Mouse (Mus musculus): ENCODE data around the gene Prrc2c.
"Not testable (repeated sequence)": the region's sequence is repeated elsewhere in the genome, so short reads cannot be mapped to it uniquely, and the experiment has no call there.

Gene Prrc2c

DNA sequence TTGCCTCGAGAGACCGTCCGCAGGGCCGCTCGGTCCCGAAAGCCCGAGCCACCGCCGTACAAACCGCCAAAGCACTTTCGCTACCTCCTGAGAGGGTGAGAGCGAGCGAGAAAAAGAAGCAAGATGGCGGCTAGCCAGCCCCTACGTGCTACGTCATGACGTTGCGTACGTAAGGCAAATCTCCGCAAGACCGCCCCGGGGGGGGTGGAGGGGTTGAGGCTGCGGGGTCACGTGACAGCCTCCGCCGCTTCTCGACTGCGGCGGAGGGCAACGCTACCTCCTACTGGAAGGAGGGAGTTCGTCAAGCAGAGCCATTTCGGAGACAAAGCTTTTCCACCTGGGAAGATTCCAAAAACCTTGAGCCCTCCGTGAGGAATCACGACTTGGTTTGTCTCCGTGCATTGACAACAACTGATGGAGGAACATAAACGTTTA is at the start of gene Prrc2c:
Prrc2c (minus strand) TSS at position 156 of the 435 bp plus-strand sequence.
- peak; percentile 98 for DNase-seq (ENCODE audit: low spot score)

- DNase-seq (ENCODE audit: low spot score): no peak
Measured at GRCm38 (mm10) chr1:162785222-162785621, 44.9 kb upstream of the Prrc2c start.

- no peak for DNase-seq (ENCODE audit: low spot score)
Measured at GRCm38 (mm10) chr1:162783669-162784248, 43.4 kb upstream of the Prrc2c start.

DNA sequence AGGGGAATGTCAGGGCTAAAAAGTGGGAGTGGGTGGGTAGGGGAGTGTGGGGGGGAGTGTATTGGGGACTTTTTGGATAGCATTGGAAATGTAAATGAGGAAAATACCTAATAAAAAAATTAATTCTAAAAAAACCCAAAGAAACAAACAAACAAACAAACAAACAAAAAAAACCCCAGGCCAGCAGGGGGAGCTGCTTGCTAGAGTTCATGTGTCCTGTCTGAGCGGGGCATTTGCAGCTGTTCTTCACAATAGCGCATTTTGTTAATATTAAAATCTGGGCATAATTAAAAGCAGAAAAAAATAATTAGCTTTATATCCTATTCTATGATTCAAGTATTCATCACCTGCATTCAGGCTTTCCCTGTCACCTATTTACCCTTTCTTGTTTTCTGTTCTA is 40.7 kb upstream of the Prrc2c start:
- DNase-seq (ENCODE audit: low spot score): not testable (repeated sequence)

DNA sequence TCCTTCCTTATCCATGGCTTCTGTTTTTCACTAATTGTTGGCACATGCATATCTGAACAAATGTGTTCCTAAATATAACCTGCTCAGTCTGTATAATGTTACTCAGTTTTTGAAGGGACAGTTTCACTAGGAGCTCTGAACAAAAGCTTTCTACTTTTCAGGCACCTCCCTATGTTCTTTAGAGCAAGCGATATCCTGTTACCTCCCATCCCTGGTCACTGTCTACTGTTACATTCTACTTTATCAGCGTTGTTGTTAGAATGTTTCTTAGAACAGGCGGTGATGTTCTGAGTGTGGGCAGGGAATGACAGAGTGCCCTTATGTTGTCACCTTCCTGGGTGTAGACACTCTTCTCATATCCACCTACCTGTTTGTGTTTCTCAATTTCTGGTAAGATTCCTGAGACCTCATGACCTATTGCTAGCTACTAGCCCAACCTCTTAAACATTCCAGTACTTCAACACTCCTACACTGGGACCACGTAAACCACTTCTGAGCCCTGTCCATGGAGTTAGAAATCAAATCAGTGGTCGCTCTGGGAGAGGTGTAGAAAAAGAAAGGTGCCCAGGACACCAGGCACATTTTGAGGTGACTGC is 37.7 kb upstream of the Prrc2c start:
- no peak for DNase-seq (ENCODE audit: low spot score)

DNA sequence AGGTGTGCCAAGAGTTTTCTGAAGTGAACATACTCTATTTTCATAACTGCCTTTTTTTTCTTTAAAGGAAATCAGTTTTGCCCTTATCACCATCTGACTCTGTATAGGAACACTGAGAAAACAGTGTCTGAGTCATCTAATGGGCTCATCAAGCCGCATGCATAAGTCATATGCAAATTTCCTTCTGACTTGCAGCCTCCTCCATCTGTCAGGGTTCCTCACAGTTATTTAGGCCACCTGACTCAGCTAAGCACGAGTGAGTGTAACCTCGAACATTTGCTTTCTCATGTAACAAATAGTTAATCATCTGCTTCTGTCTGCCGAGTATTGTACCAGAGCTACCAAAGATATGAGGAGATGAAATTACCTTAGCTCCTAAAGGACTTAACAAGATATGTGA is 33.3 kb upstream of the Prrc2c start:
- DNase-seq (ENCODE audit: low spot score): no peak

DNA sequence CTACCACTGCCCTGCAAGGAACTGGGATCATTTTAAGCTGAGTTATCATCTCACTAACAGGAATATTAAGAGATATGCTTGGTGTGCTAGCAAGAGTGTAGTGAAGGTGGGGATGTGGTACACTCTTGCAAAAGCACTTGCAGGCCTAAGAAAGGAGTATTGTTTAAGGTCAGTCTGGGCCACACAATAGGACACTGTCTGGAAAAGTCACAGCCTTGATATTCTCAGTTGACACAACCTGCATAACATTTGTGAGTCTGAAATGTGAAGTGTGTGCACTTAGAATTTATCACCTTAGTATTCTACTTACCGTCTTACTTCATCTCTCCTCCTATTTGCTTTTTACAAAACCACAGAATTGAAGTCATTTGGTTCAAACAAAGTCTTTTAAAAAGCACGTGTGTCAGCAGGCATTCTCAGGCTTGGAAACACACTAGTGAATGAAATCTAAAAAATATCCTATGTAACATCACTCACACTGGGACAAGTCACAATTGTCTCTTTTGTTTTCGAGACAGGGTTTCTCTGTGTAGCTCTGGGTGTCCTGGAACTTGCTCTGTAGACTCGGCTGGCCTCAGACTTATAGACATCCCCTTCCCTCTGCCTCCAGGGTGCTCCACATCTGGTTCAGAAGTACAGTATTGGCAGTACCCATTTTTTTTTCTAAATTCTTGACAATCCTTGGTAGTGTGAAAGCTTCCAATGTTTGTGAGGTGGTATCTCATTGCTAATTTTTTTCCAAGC is 31.4 kb upstream of the Prrc2c start:
- no peak for DNase-seq (ENCODE audit: low spot score)

GRCm38 (mm10) chr1:162752009-162752408 is 11.7 kb upstream of the Prrc2c start:
- DNase-seq (ENCODE audit: low spot score): peak; percentile 71

DNA sequence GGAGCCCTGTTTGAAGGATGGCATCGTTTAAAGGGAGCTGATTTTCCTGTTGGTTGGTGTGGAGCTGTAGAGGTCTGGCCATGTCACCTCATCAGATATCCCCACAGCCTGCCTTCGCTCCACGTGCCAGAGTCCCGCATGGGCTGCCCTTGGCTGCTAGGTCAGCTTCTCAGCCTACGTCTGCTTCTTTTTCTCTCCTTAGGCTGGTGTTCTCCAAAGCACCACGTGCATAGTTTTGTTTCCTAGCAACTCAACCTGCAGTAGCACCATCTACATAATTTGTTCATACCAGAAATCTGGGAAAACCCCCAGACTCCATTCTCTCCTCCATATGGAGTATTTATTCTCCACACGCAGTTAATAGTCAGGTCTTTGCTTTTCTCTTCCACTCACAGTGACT is 9.3 kb upstream of the Prrc2c start:
- no peak for DNase-seq (ENCODE audit: low spot score)

DNA sequence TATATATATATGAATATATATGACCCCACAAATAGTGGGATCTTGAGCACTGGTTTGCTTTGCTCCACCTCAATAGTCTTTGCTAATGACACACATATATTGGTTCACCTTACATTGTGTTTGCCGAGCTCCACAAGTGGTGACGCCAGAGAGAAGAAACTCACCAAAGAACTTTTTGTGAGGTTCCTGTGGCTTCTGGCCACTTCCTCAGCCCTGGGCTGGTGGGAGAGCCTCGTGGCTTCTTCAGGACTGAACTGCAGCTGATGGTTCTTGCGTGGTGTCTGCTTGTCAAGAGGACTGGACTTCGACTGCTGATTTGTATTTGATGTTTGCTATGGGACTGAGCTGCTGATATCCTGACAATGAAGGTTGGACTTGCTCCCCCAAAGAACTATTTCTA is 8.4 kb upstream of the Prrc2c start:
- DNase-seq (ENCODE audit: low spot score): peak; percentile 33

GRCm38 (mm10) chr1:162739831-162740394 is 443 bp downstream of the Prrc2c start:
- DNase-seq (ENCODE audit: low spot score): peak; percentile 51

GRCm38 (mm10) chr1:162739406-162739805 is 950 bp downstream of the Prrc2c start:
- peak; percentile 24 for DNase-seq (ENCODE audit: low spot score)

DNA sequence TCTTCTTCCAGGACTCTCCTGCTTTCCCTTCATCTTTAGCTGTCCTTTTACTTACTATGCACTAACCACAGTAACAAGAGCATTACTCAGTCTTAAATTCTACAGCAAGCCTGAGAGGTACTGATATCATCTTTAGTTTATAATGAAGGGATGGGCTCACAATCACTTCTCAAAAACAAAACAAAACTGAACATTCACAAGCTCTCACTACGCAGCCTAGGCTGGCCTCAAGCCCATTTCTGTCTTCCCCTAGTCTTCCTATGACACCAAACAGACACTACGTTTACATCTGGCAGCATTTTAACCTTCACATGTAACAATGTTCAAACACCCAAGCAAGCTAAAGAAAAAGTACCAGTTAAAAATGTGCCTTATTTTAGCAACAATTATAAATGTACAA is 1.9 kb downstream of the Prrc2c start:
- peak; percentile 28 for DNase-seq (ENCODE audit: low spot score)

- DNase-seq (ENCODE audit: low spot score): peak; percentile 17
Measured at GRCm38 (mm10) chr1:162735084-162735483, 5.3 kb downstream of the Prrc2c start.

GRCm38 (mm10) chr1:162734283-162734682 is 6.1 kb downstream of the Prrc2c start:
- no peak for DNase-seq (ENCODE audit: low spot score)

- DNase-seq (ENCODE audit: low spot score): no peak
Measured at GRCm38 (mm10) chr1:162732041-162732440, 8.3 kb downstream of the Prrc2c start.

- DNase-seq (ENCODE audit: low spot score): no peak
Measured at GRCm38 (mm10) chr1:162729436-162729835, 10.9 kb downstream of the Prrc2c start.

DNA sequence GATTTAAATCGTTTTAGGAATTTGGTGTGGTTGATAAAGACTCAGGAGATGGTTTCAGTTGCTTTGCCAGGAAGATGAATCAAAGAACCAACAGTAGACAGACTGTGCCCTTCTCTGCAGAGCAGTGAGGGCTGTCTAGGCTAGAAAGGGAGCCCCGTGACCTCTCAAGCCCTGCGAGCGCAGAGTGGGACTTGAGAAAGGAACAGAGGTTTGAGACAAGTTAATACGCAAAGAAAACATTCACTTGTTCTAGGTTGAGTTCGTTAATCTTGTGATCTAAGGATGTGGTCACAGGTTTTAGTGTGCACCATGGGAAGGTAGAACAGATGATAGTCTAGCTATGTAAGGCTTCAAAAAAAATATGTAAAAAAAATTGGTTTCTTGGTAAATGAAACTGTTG is 12.4 kb downstream of the Prrc2c start:
- peak; percentile 91 for DNase-seq (ENCODE audit: low spot score)

- DNase-seq (ENCODE audit: low spot score): no peak
Measured at GRCm38 (mm10) chr1:162723610-162724009, 16.7 kb downstream of the Prrc2c start.

- DNase-seq (ENCODE audit: low spot score): no peak
Measured at GRCm38 (mm10) chr1:162720645-162721044, 19.7 kb downstream of the Prrc2c start.

GRCm38 (mm10) chr1:162700389-162701066 is 39.8 kb downstream of the Prrc2c start:
- no peak for DNase-seq (ENCODE audit: low spot score)

- no peak for DNase-seq (ENCODE audit: low spot score)
Measured at GRCm38 (mm10) chr1:162697866-162698265, 42.5 kb downstream of the Prrc2c start.

Data from T-cell, adult 2 months (primary cell).